Mouse (Mus musculus) testis, postnatal 10 days (tissue): ENCODE results near the gene Gm10570.

Experiments
- DNase-seq: peaks from one replicate; pipeline ENCODE4 v3.0.0; 2021; ENCODE audit warnings: low spot score

Gene Gm10570

DNA sequence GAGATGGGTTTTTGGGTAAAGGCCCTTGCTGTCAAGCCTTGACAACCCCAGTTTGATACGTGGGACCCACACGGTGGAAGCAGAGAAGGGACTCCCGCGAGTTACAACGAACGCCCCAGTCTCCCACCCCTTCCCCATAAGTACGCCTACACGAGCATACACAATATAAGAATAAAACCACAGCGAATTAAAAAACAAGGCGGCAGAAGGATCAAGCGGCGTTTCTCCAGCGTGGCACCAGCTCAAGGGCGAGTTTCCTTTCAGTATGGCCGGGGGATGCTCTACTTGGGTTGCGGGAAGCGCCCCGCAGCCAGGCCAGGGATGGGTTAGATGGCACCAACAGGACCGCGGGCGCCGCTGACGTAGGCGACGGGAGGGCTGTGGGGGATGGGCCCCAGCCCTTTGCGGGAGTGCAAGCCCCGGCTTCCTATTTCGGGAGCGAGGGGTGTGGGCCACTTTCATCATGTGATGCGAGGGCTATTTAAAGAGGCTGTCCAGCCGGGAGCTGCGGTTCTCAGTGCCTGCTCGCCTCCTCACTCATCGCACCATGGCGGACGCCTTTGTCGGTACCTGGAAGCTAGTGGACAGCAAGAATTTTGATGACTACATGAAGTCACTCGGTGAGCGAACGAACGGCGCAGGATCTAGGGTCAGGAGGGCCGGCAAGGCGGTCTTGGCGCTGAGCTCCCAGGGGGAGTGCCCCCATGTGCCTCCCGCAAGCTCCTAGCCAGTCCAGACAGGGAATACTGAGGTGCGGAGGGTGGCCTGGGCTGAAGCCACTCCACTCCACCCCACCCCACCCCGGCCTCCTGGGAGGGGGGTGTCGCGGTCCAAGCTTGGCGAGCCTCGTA is at the start of gene Gm10570, which contains the start of gene Fabp3:
Gene Gm10570, minus strand, starts transcription at position 444 of the 851 bp plus-strand sequence.
Gene Fabp3, plus strand, starts transcription at position 365 of the 851 bp plus-strand sequence.
- peak; percentile 74 for DNase-seq

DNA sequence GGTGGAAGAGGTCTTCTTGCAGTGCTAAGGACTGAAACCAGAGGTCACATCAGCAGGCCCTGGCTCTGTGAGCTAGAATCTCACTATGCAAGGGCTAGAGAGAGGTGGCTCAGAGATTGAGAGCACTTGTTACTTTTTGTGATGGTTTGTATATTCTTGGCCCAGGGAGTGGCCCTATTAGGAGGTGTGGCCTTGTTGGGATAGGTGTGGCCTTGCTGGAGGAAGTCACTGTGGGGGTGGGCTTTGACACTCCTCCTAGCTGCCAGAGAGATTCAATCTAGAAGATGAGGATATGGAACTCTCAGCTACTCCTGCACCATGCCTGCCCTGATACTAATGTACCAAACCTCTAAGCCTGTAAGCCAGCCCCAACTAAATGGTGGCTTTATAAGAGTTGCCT is 49.5 kb upstream of the Gm10570 start:
- DNase-seq = no peak

DNA sequence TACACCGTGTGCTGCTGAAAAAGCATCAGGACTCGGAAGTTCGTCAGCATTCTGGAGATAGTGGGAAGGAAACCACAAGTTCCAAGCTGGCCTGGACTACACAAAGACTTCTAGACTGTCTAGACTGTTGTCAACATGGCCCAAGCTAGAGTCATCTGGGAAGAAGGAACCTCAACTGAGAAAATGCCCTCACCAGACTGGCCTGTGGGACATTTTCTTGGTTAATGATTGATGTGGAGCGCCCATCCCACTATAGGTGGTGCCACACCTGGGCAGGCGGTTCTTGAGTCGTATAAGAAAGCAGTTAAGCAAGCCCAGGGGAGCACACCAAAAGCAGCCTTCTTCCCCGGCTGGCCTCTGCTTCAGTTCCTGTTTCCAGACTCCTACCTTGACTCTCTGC is 44.1 kb upstream of the Gm10570 start:
- DNase-seq = no peak

DNA sequence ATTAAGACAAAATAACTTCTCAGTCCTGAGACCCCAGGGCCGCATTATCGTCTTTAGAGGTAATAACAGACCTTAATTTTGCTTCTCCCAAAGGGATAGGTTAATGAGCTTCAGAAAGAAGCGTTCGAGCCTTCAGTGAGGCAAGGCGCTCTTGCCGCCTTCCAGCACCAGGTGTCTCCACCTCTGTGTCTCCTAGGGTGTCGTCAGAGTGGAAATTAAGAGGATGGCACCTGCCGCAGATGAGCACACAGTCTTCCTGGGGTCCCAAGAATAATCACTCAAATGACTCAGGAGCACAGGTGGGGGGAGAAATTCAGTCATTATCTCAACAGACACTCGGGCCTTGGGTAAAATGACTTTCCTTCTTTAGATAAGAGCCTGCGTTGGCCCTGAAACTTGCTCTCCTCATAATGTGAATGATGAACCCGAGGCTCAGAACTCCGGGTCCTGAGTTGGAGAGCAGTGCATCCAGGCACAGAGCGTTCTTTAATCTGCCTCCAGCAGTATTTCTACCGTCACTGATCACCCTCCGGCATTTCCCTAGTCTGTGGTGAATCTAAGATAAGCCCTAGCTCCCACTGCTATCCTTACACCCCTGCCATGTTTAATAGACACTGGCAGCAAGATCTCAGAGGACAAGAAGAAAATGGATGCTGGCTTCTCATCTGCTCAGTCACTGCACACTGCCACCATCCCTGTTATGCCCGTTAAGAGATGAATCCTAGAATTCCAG is 42.4 kb upstream of the Gm10570 start:
- DNase-seq = no peak

DNA sequence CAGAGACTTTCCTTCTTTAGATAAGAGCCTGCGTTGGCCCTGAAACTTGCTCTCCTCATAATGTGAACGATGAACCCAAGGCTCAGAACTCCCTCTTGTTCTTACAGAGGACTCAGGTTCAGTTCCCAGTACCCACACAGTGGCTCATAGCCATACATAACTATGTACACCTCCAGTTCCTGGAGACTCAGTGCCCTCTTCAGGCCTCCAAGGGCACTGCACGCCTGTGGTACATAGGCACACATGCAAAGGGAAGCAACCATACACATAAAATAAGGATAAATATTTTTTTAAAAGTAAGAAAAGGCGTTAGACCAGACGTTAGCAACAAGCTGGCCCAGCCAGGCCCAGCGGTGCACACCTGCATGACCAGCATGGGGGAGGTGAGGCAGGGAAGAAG is 41.2 kb upstream of the Gm10570 start:
- DNase-seq = no peak

DNA sequence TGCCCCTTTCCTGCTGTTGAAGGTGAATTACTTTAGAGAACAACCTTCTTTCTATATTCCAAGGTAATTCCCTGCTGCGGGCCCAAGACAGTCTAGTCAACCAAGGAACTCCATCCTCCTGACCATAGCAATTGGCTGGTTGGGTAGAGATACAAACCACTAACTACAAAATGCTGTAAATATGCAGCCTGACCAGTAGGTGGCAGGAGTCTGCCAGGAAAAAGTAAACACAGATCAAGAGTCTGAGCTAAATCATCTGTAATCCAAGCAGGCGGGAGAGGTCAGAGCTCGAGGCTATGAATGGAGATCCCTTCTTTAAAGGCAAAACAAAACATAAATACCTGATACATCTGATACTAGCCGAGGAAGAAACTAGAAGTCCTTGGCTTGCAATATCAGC is 33.2 kb upstream of the Gm10570 start:
- peak; percentile 61 for DNase-seq

DNA sequence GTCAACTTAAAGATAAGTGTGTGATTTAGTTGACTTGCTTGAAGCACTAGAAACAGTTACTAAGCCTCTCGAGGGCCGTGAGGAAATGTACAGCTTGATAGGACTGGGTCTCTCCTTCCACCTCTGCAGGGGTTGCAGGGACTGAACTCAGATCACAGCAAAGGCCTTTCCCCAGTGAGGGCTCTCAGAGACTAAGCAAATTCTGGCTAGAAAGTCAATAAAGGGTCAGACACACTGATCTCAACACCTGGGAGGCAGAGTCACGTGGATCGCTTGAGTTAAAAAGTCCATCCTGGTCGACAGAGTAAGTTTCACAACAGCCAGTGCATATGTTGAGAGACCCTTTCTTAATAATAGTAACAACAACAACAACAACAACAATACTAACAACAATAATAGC is 27.4 kb upstream of the Gm10570 start:
- no peak for DNase-seq

DNA sequence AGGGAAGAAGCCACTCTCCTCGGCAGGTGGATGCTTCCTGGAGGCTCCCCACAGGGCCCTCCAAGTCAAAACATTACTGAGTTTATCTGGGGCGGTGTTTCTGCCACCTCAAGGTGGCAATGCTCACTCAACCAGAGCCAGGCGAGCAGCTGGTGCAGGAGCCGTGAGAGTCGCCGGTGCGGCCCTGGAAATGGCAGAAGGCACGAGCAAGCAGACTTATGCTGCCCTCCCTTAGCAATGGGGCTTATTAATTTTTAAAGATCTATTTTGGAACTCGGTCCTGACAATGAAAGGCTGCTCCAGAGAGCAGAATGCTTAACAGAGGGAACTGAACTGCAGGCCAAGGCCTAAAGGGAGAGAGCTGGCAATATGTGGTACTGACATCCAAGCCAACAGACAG is 18.9 kb upstream of the Gm10570 start:
- DNase-seq = no peak

DNA sequence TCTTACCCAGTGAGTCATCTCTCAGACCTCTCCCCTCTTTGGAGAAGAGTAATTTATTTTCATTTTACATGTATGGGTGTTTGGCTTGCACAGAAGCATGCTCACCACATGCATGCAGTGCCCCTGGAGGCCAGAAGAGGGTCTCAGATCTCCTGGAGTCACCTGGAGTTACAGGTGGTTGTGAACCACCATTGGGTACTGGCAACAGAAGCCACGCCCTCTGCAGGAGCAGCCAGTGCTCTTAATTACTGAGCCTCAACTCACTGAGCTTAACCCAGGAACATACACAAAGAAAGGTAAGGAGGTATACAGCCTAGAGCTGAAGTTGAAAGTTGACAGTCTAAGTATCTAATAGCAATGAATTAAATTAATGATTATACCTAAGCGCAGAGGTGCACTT is 17.0 kb upstream of the Gm10570 start:
- DNase-seq = no peak

DNA sequence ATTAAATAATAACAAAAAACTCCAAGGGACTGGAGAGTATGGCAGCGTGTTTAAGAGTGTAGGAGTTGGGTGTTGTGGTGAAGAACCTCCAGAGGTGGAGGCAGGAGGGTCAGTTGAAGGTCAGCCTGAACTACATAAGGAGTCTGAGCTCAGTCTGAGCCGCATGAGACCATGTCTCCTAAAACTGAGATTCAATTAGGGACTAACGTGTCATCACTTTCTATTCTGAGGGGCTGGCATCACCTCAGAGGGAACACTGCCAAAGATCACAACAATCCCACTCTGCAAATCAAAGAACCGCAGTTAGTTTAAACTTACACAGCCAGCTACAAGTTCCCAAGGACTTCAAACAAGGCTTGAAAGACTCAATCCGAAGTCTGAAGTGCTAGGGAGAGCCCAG is 15.1 kb upstream of the Gm10570 start:
- no peak for DNase-seq

DNA sequence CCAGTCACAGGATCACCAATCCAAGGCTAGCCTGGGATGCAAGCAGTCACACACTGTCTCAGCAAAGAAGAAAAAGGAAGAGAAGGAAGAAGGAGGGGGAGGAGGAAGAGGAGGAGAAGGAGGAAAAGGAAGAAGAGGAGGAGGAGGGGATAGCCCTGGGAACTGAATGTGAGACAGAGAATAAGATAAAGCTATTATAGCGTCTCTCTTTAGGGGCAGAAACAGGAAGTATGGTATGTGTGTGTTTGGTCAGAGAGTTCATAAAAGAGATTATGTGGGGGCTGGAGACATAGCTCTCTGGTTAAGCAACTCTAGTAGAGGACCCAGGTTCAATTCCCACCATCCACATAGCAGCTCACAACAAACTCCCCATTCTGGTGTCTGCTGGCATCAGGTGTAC is 14.7 kb upstream of the Gm10570 start:
- DNase-seq = no peak

DNA sequence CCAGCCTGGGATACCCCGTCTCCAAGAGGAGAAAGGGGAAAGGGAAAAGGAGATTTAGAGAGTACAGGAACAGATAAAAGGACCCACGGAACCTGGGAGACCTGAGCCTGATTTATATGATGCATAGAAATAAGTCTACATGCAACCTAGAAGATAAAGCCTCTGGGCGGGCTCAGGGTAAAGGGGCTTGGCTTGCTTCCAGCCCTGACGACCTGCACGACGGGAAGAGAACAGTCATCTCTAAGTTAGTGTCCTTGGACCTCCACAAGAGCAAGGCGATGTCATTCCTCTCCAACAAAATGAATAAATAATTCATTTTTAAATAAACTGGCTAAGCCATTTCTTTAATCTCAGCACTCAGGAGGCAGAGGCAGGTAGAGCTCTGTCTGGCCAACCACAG is 14.1 kb upstream of the Gm10570 start:
- no peak for DNase-seq

DNA sequence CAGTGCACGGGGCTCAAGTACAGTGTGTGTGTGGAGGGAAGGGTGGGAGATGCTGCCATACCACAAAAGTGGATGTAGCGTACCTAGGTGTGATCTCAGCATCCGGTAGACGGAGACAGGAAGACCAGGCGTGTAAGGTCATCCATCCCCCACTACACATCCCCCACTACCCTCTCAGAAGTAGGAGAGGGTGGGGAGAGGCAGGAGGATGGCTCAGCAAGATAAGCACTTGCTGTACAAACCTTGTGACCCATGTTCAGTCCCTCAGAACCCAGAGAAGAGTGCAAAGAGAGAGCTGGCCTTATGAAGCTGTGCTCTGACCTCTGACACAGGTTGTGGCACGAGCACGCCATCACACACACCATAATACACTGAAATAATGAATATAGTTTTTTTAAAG is 13.2 kb upstream of the Gm10570 start:
- no peak for DNase-seq

DNA sequence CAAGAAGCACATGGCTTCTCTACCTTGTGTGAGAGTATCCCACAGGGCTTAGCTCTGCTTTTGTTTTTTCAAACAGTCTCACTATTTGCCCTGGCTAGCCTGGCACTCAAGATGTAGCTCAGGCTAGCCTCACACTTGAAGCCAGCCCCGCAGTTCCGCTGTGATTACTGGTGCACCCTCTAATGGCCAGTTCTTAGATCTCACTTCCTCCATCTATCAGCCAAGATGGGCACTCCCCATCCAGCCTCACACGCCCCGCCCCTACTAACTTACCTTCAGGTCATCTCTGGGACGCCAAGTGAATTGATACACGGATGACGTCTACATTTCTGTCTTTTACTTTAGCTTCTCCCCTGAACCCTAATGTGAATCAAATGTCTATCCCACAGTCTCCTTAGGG is 11.1 kb upstream of the Gm10570 start:
- no peak for DNase-seq

DNA sequence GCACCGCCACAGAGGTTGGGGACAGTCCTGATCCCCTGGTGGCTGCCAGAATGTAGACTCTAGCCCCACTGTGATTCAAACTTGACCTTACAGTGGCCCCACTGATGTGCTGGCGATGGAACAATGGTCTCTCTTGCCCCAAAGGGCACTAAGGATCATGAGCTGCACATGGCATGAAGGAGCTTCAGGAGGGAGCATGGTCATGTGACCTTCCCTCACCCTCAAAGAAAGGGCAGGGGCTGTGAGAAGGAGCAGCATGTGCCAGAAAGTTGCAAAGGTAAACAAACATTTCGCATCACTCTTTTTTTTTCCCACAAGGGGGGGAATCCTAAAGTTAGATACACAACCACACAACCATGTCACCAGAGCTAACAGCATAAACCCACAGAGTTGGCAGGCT is 9.6 kb upstream of the Gm10570 start:
- DNase-seq = no peak

DNA sequence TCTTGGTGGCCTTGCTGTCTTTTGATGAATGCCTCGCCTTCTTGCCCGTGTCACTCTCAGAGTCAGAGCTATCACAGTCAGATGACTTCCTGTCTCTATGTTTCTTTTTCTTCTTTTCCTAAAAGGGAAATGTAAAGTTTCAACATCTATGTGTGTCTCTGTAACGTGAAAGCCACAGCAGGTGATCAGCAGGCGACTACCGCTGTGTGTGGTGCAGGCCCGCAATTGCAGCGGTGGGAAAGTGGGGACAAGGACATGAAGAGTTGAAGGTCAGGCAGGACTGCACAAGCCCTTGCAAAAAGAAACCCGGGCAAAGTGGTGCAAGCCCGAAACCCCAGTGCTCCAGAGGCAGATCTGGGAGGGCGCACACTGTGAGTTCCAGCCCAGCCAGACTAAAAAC is 8.2 kb upstream of the Gm10570 start:
- no peak for DNase-seq

DNA sequence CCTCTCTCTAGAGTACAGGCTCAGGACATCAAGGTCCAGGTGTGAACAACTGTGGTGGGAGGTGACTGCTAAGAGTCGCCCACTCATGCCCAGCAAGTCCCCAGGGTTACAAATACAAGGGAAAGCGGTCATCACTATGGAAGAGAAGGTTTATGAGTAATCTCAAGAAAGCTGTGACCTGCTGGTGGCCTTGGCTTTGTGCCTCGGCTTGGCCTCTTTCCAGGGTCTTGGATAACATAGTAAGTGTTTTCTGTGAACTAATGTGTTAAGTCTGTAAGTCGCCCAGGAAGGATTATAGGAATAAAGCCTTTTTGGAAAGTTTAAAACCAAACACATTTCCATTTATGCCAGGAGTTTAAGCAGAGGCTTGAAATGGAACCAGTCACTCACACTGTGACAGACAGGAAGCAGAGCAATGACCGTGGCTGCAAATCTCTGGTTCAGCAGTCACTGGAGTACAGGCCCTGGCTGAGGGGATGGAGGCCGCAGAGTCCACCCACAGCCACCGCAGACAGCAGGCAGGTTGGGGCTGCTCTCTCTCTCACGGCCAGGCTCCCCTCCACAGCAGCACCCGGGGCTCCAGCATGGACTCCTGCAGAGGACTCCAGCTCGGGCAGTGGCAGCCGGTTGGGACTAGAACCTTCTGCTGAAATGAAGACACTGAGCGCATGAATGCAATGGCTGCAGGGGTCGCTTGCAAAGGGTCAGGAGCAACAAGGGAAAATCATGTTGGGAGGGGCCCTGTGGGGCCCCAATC is 7.5 kb upstream of the Gm10570 start:
- peak; percentile 82 for DNase-seq

DNA sequence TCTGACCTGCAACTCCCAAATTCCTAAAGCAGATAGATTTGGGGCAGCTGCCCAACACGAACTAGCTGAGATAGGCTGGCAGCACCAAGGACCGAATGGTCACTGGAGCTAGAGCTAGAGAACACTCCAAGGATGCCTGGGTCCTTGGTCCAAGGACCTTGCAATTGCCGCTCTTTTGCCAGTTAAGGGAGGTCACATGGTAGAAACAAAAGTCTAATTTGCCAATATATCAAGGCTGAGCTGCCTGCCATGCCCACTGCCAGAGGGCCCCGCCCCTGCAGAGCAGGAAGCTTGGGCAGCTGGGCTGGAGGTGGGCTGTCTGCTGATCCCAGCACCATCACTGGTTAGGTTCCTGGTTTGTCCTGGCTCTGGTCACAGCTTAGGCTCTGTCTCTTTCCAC is 5.1 kb upstream of the Gm10570 start:
- DNase-seq = no peak

DNA sequence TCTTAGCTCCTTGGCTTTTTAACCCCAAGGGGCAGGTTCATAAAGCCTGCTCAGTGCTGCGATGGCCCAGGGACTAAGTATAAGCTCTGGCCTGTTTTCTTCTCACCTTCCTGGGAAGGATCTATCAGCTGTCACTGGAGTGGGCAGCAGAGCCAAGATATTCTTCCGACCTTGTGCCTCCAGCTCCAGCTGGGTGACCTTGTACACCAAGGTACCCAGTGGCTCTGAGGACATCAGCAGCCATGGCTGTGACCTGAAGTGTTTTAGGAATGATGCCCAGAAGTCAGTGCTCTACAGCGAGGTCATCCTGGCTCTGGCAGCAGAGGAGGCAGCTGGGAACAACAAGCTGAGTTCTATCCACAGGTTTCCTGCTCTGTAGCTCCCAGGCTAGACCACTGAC is 4.1 kb upstream of the Gm10570 start:
- no peak for DNase-seq

DNA sequence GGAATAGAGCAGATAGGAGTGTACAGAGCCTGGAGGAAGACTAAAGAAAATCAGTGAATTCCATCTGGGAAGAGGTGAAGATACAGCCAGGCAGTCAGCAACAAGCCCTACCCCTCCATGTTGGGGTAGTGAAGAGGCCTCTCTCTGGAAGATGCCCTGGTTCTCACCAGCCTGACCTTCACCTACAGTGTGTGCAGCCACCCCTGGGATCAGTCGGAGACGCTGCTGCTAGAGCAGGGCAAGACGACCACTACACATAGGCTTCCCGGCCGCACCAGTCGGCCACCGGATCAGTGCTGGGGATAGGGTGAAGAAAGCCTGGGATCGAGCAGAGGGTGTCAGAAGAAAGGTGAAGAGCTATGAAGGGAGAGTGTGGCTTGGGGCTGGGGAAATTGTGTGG is 780 bp upstream of the Gm10570 start:
- no peak for DNase-seq

DNA sequence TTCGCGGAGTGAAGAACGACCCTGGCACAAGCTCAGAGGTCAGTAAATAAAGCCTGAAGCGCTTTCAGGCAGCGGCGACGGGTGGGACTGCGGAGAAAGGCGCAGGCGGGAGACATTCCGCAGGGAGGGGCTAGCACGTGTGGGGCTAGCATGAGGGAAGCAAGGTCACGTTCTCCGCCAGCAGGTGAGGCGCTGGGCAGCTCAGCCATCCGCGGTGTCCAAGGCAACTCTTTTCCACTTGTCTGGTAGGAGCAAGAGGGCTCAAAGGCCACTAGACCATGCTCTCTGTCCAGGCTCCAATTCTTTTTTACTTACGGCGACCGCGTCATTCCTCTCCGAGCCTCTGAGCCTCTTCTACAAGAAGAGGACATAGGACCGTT is 633 bp downstream of the Gm10570 start:
- peak; percentile 75 for DNase-seq

DNA sequence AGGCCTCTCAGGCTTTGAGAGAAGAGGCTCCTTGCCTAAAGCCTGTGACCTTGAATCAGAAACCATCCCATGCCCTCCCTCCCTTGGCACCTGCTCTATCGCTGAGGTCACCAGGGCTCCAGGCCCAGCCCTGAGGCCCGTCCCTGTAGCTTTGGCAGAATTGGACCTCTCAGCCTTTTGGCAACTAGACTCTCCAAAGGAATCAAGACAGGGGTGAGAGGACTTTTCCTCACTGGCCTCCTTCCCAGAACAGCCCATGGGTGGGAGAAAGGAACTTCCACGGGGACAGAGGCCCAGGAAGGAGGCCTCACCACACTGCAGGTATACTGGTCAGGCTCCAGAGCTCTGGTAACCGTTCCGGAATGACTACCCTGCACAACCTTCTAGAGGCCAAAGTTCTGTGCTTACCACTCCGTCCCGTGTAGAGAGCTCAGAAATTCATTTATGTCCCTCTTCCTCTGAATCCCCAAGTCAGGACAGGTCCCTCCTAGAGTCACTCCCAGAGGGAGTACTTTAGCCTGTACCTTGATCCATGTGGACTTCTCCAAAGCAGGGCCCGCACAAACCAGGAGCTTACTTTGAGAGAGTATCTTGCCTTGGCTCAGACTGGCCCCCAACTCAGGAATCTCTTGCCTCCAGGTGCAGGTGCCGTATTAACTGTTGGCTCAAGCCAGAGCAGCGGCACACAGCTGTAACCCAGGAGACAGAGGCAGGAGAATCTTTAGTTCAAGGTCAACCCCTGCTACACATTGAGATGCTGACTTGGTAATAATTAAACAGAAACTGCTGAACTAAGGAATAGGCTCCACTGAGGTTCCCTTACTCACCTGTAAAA is 1.5 kb downstream of the Gm10570 start:
- peak; percentile 61 for DNase-seq
